Mouse (Mus musculus) lung, postnatal 36 days (tissue): ENCODE measurements around the gene Ace.

Source experiments
- DNase-seq: peaks from one replicate; pipeline ENCODE4 v3.0.0; 2022; ENCODE audit warnings: mixed read lengths

The Ace gene

GRCm38 (mm10) chr11:105946694-105947154 is 21.0 kb upstream of the Ace start:
- peak; percentile 67 for DNase-seq

- peak; percentile 33 for DNase-seq
Observed at GRCm38 (mm10) chr11:105948255-105948654, 19.5 kb upstream of the Ace start.

- peak; percentile 56 for DNase-seq
Observed at GRCm38 (mm10) chr11:105950519-105950918, 17.2 kb upstream of the Ace start.

- no peak for DNase-seq
Observed at GRCm38 (mm10) chr11:105951601-105952044, 16.1 kb upstream of the Ace start.

- DNase-seq = no peak
Observed at GRCm38 (mm10) chr11:105952111-105952510, 15.6 kb upstream of the Ace start.

- DNase-seq = no peak
Observed at GRCm38 (mm10) chr11:105952911-105953386, 14.8 kb upstream of the Ace start, which contains the start of gene Cyb561. TSS of gene Cyb561 (minus strand) at chr11:105953336.

GRCm38 (mm10) chr11:105953402-105953801 is 14.3 kb upstream of the Ace start:
- DNase-seq = peak; percentile 74

GRCm38 (mm10) chr11:105955815-105956430 is 11.8 kb upstream of the Ace start:
- DNase-seq = no peak

GRCm38 (mm10) chr11:105957501-105957900 is 10.2 kb upstream of the Ace start:
- DNase-seq = no peak

GRCm38 (mm10) chr11:105958566-105958965 is 9.2 kb upstream of the Ace start:
- peak; percentile 49 for DNase-seq

GRCm38 (mm10) chr11:105959355-105959754 is 8.4 kb upstream of the Ace start:
- DNase-seq = peak; percentile 70

GRCm38 (mm10) chr11:105964691-105965090 is 3.1 kb upstream of the Ace start:
- no peak for DNase-seq

- no peak for DNase-seq
Observed at GRCm38 (mm10) chr11:105966288-105966687, 1.5 kb upstream of the Ace start.

GRCm38 (mm10) chr11:105968948-105969347 is 1.2 kb downstream of the Ace start:
- no peak for DNase-seq

GRCm38 (mm10) chr11:105969516-105969915 is 1.8 kb downstream of the Ace start:
- DNase-seq = peak; percentile 84

- no peak for DNase-seq
Observed at GRCm38 (mm10) chr11:105974593-105974992, 6.8 kb downstream of the Ace start.

GRCm38 (mm10) chr11:105975050-105975449 is 7.3 kb downstream of the Ace start:
- peak; percentile 49 for DNase-seq

- DNase-seq = no peak
Observed at GRCm38 (mm10) chr11:105975636-105976035, 7.9 kb downstream of the Ace start.

- no peak for DNase-seq
Observed at GRCm38 (mm10) chr11:105978232-105978631, 10.5 kb downstream of the Ace start.

GRCm38 (mm10) chr11:105978634-105979033 is 10.9 kb downstream of the Ace start:
- DNase-seq = peak; percentile 72

GRCm38 (mm10) chr11:105984452-105984851 is 16.7 kb downstream of the Ace start:
- no peak for DNase-seq

- DNase-seq = peak; percentile 86
Observed at GRCm38 (mm10) chr11:105987446-105987845, 19.7 kb downstream of the Ace start.

- DNase-seq = peak; percentile 78
Observed at GRCm38 (mm10) chr11:105989446-105989845, 21.7 kb downstream of the Ace start.

GRCm38 (mm10) chr11:105990231-105990630 is 22.5 kb downstream of the Ace start:
- DNase-seq = peak; percentile 70

- DNase-seq = no peak
Observed at GRCm38 (mm10) chr11:105994375-105994774, 26.6 kb downstream of the Ace start, which contains the start of gene Ace3. TSS of gene Ace3 (plus strand) at chr11:105994675.
